Mouse (Mus musculus): Measurements from ENCODE around the gene Stx11.

The Stx11 gene

GRCm38 (mm10) chr10:12914203-12914602 is 49.9 kb downstream of the Stx11 start:
- no peak for DNase-seq (ENCODE audit: low spot score)

- DNase-seq (ENCODE audit: low spot score): no peak
Measured at GRCm38 (mm10) chr10:12911981-12912530, 52.0 kb downstream of the Stx11 start.

- no peak for DNase-seq (ENCODE audit: low spot score)
Measured at GRCm38 (mm10) chr10:12911451-12911850, 52.6 kb downstream of the Stx11 start.

- DNase-seq (ENCODE audit: low spot score): no peak
Measured at GRCm38 (mm10) chr10:12909891-12910290, 54.2 kb downstream of the Stx11 start.

- DNase-seq (ENCODE audit: low spot score): no peak
Measured at GRCm38 (mm10) chr10:12909179-12909578, 54.9 kb downstream of the Stx11 start.

- DNase-seq (ENCODE audit: low spot score): no peak
Measured at GRCm38 (mm10) chr10:12904140-12904528, 60.0 kb downstream of the Stx11 start.

- no peak for DNase-seq (ENCODE audit: low spot score)
Measured at GRCm38 (mm10) chr10:12903440-12904139, 60.5 kb downstream of the Stx11 start.

- no peak for DNase-seq (ENCODE audit: low spot score)
Measured at GRCm38 (mm10) chr10:12899901-12900300, 64.2 kb downstream of the Stx11 start.

GRCm38 (mm10) chr10:12893339-12893738 is 70.8 kb downstream of the Stx11 start:
- no peak for DNase-seq (ENCODE audit: low spot score)

GRCm38 (mm10) chr10:12888373-12888772 is 75.7 kb downstream of the Stx11 start:
- no peak for DNase-seq (ENCODE audit: low spot score)

Data from c-Kit-positive CD71-positive TER-119-positive erythroid progenitor cells, embryonic 14.5 days (primary cell).